Mouse (Mus musculus) megakaryocyte, embryonic 14.5 days (primary cell): Measurements from ENCODE around the gene Sh2d4b. TPM values are rescaled to one million over a fixed set of nuclear protein-coding genes. Genes with fewer than 3 reads are reported as not detected.

Experiments used
- H3K27me3 ChIP-seq: replicated peaks from 2 replicates; pipeline ENCODE3; 2012; ENCODE audit warnings: inconsistent platforms
- H3K36me3 ChIP-seq: replicated peaks from 2 replicates; pipeline ENCODE3; 2012; ENCODE audit warnings: low read length, inconsistent platforms, mixed read lengths
- H3K4me1 ChIP-seq: 2 replicates; pipeline ENCODE4 v1.6.1; 2012; ENCODE audit warnings: inconsistent platforms
- H3K4me3 ChIP-seq: replicated peaks from 2 replicates; pipeline ENCODE3; 2012; ENCODE audit warnings: moderate library complexity, mild to moderate bottlenecking, inconsistent platforms
- H3K9me3 ChIP-seq: 2 replicates; pipeline ENCODE4 v1.6.1; 2012; ENCODE audit warnings: inconsistent platforms
- FLI1 ChIP-seq: IDR thresholded peaks from 2 replicates; pipeline ENCODE4 v1.6.1; 2012; ENCODE audit warnings: low read length, inconsistent platforms, mixed read lengths
- GATA1 ChIP-seq: IDR thresholded peaks from 3 replicates; pipeline ENCODE4 v1.6.1; 2012; ENCODE audit warnings: mixed read lengths, low read length, inconsistent platforms, borderline replicate concordance
- polyA plus RNA-seq: library from polyadenylated mRNA; stranded (reverse); fragments of >175 nt; gene quantifications from 2 replicates; pipeline ENCODE4 v1.2.3, GENCODE M21; 2012; ENCODE audit warnings: low replicate concordance; ENCODE audit not compliant: insufficient read depth

The Sh2d4b gene
- polyA plus RNA-seq, 1 experiment: 1.1 TPM

- peaks cover 5% of the 10 kb centered on the region for H3K4me1 ChIP-seq
- no peak overlapping the region for H3K4me3 ChIP-seq
- TF ChIP-seq FLI1: no peak
- no peak for TF ChIP-seq GATA1
- H3K36me3 ChIP-seq: peaks cover 31% of the 10 kb centered on the region
- no peaks in the 10 kb centered on the region for H3K27me3 ChIP-seq
- peaks cover 7% of the 10 kb centered on the region; the same call in 1 of the 2 replicates for H3K9me3 ChIP-seq
Measured at GRCm38 (mm10) chr14:40864811-40865514, 28.1 kb downstream of the Sh2d4b start.

DNA sequence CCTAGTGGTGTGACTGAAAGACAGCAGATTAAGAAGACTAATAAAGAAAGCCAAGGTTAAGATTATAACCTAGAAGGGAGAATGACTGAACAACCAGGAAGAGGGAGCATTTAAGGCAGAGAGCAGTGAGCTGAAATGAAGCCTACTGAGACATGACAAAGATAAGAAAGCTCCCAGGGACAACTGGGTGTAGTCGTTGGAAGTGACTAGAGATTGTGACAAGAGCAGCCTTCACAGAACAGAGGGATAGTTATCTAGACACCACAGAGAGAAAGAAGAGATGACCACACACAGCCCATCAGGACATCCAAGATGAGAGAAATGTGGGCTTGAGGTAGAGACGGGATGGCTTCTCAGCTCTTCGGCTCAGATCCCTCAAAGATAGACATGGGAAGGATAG is 29.4 kb downstream of the Sh2d4b start:
- no peak for TF ChIP-seq FLI1
- no peak for TF ChIP-seq GATA1
- peaks cover 7% of the 10 kb centered on the region; the same call in 1 of the 2 replicates for H3K9me3 ChIP-seq

DNA sequence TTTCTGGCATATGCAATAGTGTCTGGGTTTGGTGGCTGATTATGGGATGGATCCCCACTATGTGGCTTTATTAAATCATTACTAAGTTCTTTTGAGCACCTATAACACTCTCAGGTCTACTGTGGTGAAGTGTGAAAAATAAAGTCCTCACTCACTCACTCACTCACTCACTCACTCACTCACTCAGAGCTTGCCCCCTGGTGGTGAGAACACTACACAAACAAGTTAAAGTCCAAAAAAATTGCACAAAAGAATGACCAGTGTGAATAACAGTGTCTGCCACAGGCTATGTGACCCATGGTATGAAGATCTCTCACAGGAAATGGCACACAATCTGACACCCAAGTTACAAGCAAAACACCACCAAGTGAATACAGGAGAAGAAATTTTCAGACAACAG is 30.0 kb downstream of the Sh2d4b start:
- no peaks in the 10 kb centered on the region for H3K27me3 ChIP-seq
- H3K4me1 ChIP-seq: peaks cover 5% of the 10 kb centered on the region
- TF ChIP-seq FLI1 (no peak), GATA1 (no peak)
- no peak overlapping the region for H3K4me3 ChIP-seq
- peaks cover 7% of the 10 kb centered on the region; the same call in 1 of the 2 replicates for H3K9me3 ChIP-seq
- H3K36me3 ChIP-seq: peaks cover 37% of the 10 kb centered on the region

More for the DNA sequence above, 29.4 kb downstream of the Sh2d4b start:
- Histone ChIP-seq H3K4me3 (no peak overlapping the region), H3K4me1 (peaks cover 5% of the 10 kb centered on the region), H3K27me3 (no peaks in the 10 kb centered on the region), H3K36me3 (peaks cover 40% of the 10 kb centered on the region)

- no peak overlapping the region for H3K4me3 ChIP-seq
Measured at GRCm38 (mm10) chr14:40852978-40853377, 40.1 kb downstream of the Sh2d4b start.

DNA sequence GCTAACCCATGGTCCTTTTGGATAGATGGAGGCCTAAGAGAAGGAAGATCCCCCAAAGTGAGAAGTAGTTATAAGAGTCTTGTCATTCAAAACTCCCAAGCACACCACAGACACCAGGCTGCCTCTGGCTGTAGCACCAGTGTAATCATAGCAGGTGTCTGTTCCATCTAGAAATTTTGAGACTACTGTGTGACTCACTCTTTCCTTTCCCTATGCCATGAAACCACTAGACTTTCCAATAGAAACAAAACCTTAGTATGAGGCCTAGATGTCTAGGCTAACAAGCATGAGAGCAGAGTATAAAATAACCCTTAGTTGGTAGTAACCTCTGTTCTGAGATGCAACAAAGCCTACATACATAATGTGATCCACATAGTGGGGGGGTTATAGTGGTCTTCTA is 55.7 kb downstream of the Sh2d4b start:
- TF ChIP-seq GATA1: no peak
- no peak for TF ChIP-seq FLI1
- Histone ChIP-seq H3K4me1 (no peaks in the 10 kb centered on the region), H3K36me3 (peaks cover 60% of the 10 kb centered on the region), H3K27me3 (no peaks in the 10 kb centered on the region), H3K4me3 (no peak overlapping the region), H3K9me3 (no peaks in the 10 kb centered on the region)

More at GRCm38 (mm10) chr14:40852978-40853377, 40.1 kb downstream of the Sh2d4b start:
- no peaks in the 10 kb centered on the region for H3K36me3 ChIP-seq
- no peaks in the 10 kb centered on the region for H3K9me3 ChIP-seq
- no peak for TF ChIP-seq GATA1
- no peak for TF ChIP-seq FLI1
- H3K27me3 ChIP-seq: no peaks in the 10 kb centered on the region
- 0 out of 2 replicates have a peak, but pooled peaks cover 5% of the 10 kb centered on the region for H3K4me1 ChIP-seq

DNA sequence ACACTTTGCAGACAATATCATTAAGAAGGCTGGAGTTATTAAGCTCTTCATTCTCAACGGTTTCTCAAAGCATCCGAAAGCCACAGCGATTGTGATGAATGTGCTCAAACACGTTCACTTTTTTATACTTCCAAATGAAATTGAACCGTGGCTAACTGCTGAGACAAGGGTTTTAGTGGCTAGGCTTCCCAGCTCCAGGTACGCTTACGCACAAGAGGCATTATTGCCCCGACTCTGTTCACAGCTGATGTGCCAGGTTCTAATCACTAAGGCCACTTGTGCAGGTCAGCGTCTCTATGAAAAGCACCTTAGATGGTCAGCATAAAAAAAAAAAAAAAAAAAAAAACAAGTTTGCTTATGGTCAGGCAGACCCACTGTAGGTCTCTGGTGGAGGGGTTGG is 62.6 kb downstream of the Sh2d4b start:
- H3K4me3 ChIP-seq: no peak overlapping the region
- H3K36me3 ChIP-seq: peaks cover 25% of the 10 kb centered on the region
- no peaks in the 10 kb centered on the region for H3K9me3 ChIP-seq

DNA sequence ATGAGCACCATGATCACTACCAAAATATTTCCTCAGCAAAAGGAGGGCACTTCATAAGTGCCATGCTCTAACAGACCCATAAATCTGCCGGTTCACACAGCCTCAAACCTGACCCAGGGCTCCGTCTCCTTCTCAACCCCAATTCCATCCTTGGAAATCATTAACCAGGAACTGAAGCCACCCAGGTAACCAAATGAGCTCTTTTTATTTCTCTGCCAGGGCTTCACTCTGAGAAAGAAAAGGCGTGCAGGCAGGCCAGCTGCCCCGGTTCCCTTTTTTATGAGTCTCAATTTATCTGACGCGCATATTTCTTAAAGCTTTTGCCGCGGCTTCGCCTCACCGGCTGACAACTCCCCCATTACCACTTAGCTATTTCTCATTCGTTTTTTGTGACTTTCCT is 63.0 kb downstream of the Sh2d4b start:
- no peaks in the 10 kb centered on the region for H3K27me3 ChIP-seq
- peaks cover 22% of the 10 kb centered on the region for H3K36me3 ChIP-seq
- TF ChIP-seq GATA1 (no peak), FLI1 (no peak)
- H3K4me3 ChIP-seq: no peak overlapping the region
- H3K9me3 ChIP-seq: no peaks in the 10 kb centered on the region
- no peaks in the 10 kb centered on the region for H3K4me1 ChIP-seq

More for the DNA sequence above, 62.6 kb downstream of the Sh2d4b start:
- TF ChIP-seq FLI1: no peak
- TF ChIP-seq GATA1: no peak
- Histone ChIP-seq H3K27me3 (no peaks in the 10 kb centered on the region), H3K4me1 (no peaks in the 10 kb centered on the region)

DNA sequence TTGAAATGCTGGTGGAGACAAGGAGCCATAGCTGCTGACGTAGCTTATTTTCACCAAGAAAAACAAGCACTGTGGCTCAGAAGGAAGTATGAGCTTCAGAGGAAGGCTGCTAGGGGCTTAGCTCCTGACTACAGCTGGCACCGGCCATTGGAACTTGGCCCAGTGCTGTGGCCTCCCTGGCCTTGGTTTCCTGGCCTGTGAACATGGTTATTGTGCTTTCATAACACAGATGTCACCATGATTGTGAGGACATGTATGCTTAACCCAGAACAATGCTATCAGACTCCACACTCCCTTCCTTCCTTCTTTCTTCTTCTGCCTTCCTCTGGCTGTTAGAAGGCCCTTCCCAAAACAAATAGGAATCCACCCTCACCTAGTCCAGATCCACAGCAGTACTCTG is 75.0 kb downstream of the Sh2d4b start:
- 0 out of 2 replicates have a peak, but pooled peaks cover 5% of the 10 kb centered on the region for H3K4me1 ChIP-seq
- H3K36me3 ChIP-seq: peaks cover 7% of the 10 kb centered on the region
- TF ChIP-seq GATA1 (no peak), FLI1 (no peak)
- no peaks in the 10 kb centered on the region for H3K9me3 ChIP-seq
- H3K4me3 ChIP-seq: no peak overlapping the region
- H3K27me3 ChIP-seq: no peaks in the 10 kb centered on the region

GRCm38 (mm10) chr14:40816715-40817114 is 76.4 kb downstream of the Sh2d4b start:
- no peak for TF ChIP-seq FLI1
- Histone ChIP-seq H3K9me3 (no peaks in the 10 kb centered on the region), H3K36me3 (peaks cover 7% of the 10 kb centered on the region), H3K4me1 (peaks cover 5% of the 10 kb centered on the region; the same call in 1 of the 2 replicates), H3K4me3 (no peak overlapping the region), H3K27me3 (no peaks in the 10 kb centered on the region)

DNA sequence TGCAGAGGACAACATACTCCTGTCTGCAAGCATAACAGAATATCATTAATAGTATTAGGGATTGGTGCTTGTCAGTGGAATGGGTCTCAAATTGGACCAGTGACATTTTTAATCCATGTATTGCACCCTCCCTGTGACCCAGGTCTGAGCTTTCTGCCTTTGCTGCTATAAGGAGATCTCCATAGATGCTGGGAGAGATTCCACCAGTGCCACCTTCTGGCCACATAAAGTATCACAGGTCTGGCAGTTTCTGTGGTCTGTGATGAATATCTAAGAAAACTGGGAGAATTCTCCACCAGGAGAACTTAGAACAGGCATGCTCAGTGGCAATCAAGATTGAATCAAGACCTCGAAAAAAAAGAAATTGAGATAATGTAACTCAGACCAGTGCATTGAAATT is 101.5 kb downstream of the Sh2d4b start:
- H3K4me1 ChIP-seq: no peaks in the 10 kb centered on the region
- no peak overlapping the region for H3K4me3 ChIP-seq
- TF ChIP-seq GATA1: no peak
- TF ChIP-seq FLI1: no peak
- no peaks in the 10 kb centered on the region for H3K9me3 ChIP-seq
- H3K27me3 ChIP-seq: peaks cover 2% of the 10 kb centered on the region
- H3K36me3 ChIP-seq: no peaks in the 10 kb centered on the region
